8 mouse cellular contexts compared by ENCODE assay signal in genomic region chr5:4530236-4531067, GRCm38 (mm10).
DNase-seq lines count a peak whose midpoint lies in the region; ATAC-seq and TF ChIP-seq lines count a peak whose summit lies in the region.
"Had no signal": no experiment of that assay in that cellular context is flagged by ENCODE, and none has a peak within 500 bp of the region (broad histone marks: within the 10 kb centered on the region; RNA-seq: fewer than 3 reads in every experiment).

No protein-coding gene starts in this region.

- no peak for TF ChIP-seq CTCF in liver, postnatal 0 days (IDR thresholded peaks at IDR 0.05; ENCODE audit: low read depth)
- no peak for TF ChIP-seq CTCF in lung, postnatal 0 days (IDR thresholded peaks at IDR 0.05)

- peak; percentile 34 for DNase-seq in liver, postnatal 0 days
- no peak for DNase-seq in liver
- peak; percentile 16 to 34 for DNase-seq in heart, postnatal 14 days
- peak; percentile 91 for DNase-seq in lung, postnatal 0 days (ENCODE audit: low spot score)
- DNase-seq in urinary bladder, postnatal 36 days (ENCODE audit: low spot score in 2 of 2), result peak; percentile 18 to 50
- DNase-seq in right cerebral cortex, postnatal 4 days, result no peak

- peak; percentile 34; the same call in 1 of the 2 replicates for TF ChIP-seq EP300 in liver, postnatal 0 days (IDR thresholded peaks at IDR 0.05; ENCODE audit: low read depth)
- peak; percentile 79 for TF ChIP-seq EP300 in lung, postnatal 0 days (IDR thresholded peaks at IDR 0.05)

- no peak overlapping the region for H3K9ac ChIP-seq in liver, postnatal 0 days (replicated peaks)
- no peak overlapping the region for H3K9ac ChIP-seq in embryonic facial prominence, embryonic 12.5 days
- H3K9ac ChIP-seq in lung, postnatal 0 days (replicated peaks; ENCODE audit: low read depth), result no peak overlapping the region

- H3K9me3 ChIP-seq in liver, postnatal 0 days (ENCODE audit: low read length), result no peaks in the 10 kb centered on the region
- H3K9me3 ChIP-seq in embryonic facial prominence, embryonic 12.5 days, result no peaks in the 10 kb centered on the region
- no peaks in the 10 kb centered on the region for H3K9me3 ChIP-seq in lung, postnatal 0 days (ENCODE audit: low read length)

- no peak overlapping the region; the same call in 1 of the 2 replicates for H3K4me2 ChIP-seq in liver, postnatal 0 days (ENCODE audit: low read depth, low read length)
- no peak overlapping the region for H3K4me2 ChIP-seq in embryonic facial prominence, embryonic 12.5 days (replicated peaks)
- no peak overlapping the region for H3K4me2 ChIP-seq in lung, postnatal 0 days (replicated peaks; ENCODE audit: low read depth, low read length)

- H3K27me3 ChIP-seq in liver, postnatal 0 days (ENCODE audit: insufficient read depth, low read length), result no peaks in the 10 kb centered on the region
- no peaks in the 10 kb centered on the region for H3K27me3 ChIP-seq in embryonic facial prominence, embryonic 12.5 days
- H3K27me3 ChIP-seq in lung, postnatal 0 days (replicated peaks; ENCODE audit: insufficient read depth, low read length), result no peaks in the 10 kb centered on the region
- H3K27me3 ChIP-seq: megakaryocyte, embryonic 14.5 days had no signal

- H3K4me1 ChIP-seq in liver, postnatal 0 days (ENCODE audit: insufficient read depth), result no peaks in the 10 kb centered on the region
- H3K4me1 ChIP-seq in embryonic facial prominence, embryonic 12.5 days, result peaks cover 10% of the 10 kb centered on the region; the same call in 1 of the 2 replicates
- H3K4me1 ChIP-seq in lung, postnatal 0 days (ENCODE audit: insufficient read depth, low read depth, low read length), result no peaks in the 10 kb centered on the region
- H3K4me1 ChIP-seq: megakaryocyte, embryonic 14.5 days had no signal

- intact Hi-C loops in heart, postnatal 14 days (cut with DNase I), result no loop called here

- peak overlapping the region; percentile 35; the same call in 1 of the 2 replicates for H3K27ac ChIP-seq in liver, postnatal 0 days (ENCODE audit: low read depth)
- 0 out of 2 replicates have a peak overlapping the region, but pooled peaks have one; percentile 23 for H3K27ac ChIP-seq in embryonic facial prominence, embryonic 12.5 days
- peak overlapping the region; percentile 76 for H3K27ac ChIP-seq in lung, postnatal 0 days (ENCODE audit: low read length)

- no peaks in the 10 kb centered on the region for H3K36me3 ChIP-seq in liver, postnatal 0 days (replicated peaks; ENCODE audit: insufficient read depth, low read length)
- H3K36me3 ChIP-seq in embryonic facial prominence, embryonic 12.5 days, result no peaks in the 10 kb centered on the region
- no peaks in the 10 kb centered on the region for H3K36me3 ChIP-seq in lung, postnatal 0 days (ENCODE audit: insufficient read depth, low read length)

- H3K4me3 ChIP-seq in liver, postnatal 0 days (ENCODE audit: low read depth, low read length), result no peak overlapping the region
- H3K4me3 ChIP-seq in embryonic facial prominence, embryonic 12.5 days, result no peak overlapping the region
- H3K4me3 ChIP-seq in lung, postnatal 0 days (ENCODE audit: low read depth, low read length), result no peak overlapping the region
- H3K4me3 ChIP-seq: megakaryocyte, embryonic 14.5 days had no signal

- ATAC-seq in liver, postnatal 0 days, result peak; percentile 81
- peak; percentile 38; the same call in 1 of the 2 replicates for ATAC-seq in embryonic facial prominence, embryonic 12.5 days (ENCODE audit: insufficient number of reproducible peaks, insufficient read depth, low FRiP score, low TSS enrichment)
- peak; percentile 88 for ATAC-seq in lung, postnatal 0 days

- WGBS in liver, postnatal 0 days (ENCODE audit: insufficient replicate concordance), result 31% methylated on average over 10 of the region's 10 CpGs
- WGBS in embryonic facial prominence, embryonic 12.5 days, result 22% methylated on average over 10 of the region's 10 CpGs
- 23% methylated on average over 10 of the region's 10 CpGs for WGBS in lung, postnatal 0 days

Comparison
In these comparisons a context has a peak if more than half of its experiments do, and no peak if none do; other contexts are left out.
1. DNase-seq: peak in liver, postnatal 0 days (single experiment), heart, postnatal 14 days (2 of 2), lung, postnatal 0 days (single experiment) and urinary bladder, postnatal 36 days (2 of 2); none in liver (single experiment) and right cerebral cortex, postnatal 4 days (single experiment).
2. ATAC-seq: peak in every context shown above with its lines; median percentile 88 in lung, postnatal 0 days; 81 in liver, postnatal 0 days; 38 in embryonic facial prominence, embryonic 12.5 days.
3. H3K27ac ChIP-seq: peak in every context shown above with its lines; median percentile 76 in lung, postnatal 0 days; 35 in liver, postnatal 0 days; 23 in embryonic facial prominence, embryonic 12.5 days.